Mouse (Mus musculus): ENCODE measurements around the gene Cbx3.

The Cbx3 gene

GRCm38 (mm10) chr6:51524321-51524931 is 54.3 kb downstream of the Cbx3 start:
- DNase-seq (ENCODE audit: low spot score), result no peak

- DNase-seq (ENCODE audit: low spot score), result no peak
These were observed 54.8 kb downstream of the Cbx3 start for GRCm38 (mm10) chr6:51525001-51525400.

GRCm38 (mm10) chr6:51529457-51529856 is 59.3 kb downstream of the Cbx3 start:
- no peak for DNase-seq (ENCODE audit: low spot score)
